Mouse (Mus musculus) lung, adult 2 months (tissue): ENCODE measurements at regions not wholly inside any gene's neighbourhood (a gene's known extent, or its start where the extent isn't known, plus 50 kb on each side); places are given as distances from the start of the nearest gene placed in this dataset.

Source experiments
- CTCF ChIP-seq: fragments of 200-500 bp; IDR thresholded peaks from 2 replicates; pipeline ENCODE4 v1.5.1; 2011; ENCODE audit warnings: mild to moderate bottlenecking, low read length, control low read depth; ENCODE audit not compliant: insufficient read depth
- POLR2A ChIP-seq: fragments of 200-500 bp; IDR thresholded peaks from 2 replicates; pipeline ENCODE4 v1.6.1; 2011; ENCODE audit warnings: low read depth, mild to moderate bottlenecking, control low read depth, low read length, borderline replicate concordance; ENCODE audit errors: extremely low read depth

DNA sequence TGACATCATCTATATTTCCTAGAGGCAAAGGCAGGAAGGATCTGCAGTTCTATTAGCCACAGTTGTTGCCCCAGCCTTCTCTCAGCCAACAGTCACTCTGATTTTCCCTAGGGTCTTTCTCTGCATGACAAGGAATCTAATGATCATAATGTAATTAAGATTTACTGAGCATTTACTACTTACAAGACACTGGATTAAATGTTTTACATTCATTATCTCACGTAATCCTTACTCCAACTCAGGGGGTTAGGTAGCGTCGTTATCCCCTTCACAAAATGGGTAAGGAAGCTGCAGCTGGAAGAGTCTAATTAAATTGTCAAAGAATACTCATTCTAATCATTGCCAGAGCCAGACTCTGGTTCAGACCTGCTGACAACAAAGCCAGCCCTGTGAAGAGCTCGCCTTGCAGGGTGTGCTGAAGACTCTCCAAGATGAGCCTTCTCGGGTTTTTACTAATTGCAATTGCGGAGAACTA is 103.8 kb upstream of the Adgrl4 start:
- TF ChIP-seq POLR2A, result no peak
- TF ChIP-seq CTCF, result no peak
